Mouse (Mus musculus) stomach, embryonic 14.5 days (tissue): ENCODE measurements at regions not wholly inside any gene's neighbourhood (a gene's known extent, or its start where the extent isn't known, plus 50 kb on each side); places are given as distances from the start of the nearest gene placed in this dataset.

Source experiments
- ATAC-seq: fragments of 200-750 bp; cut with Nextera tagmentation; 2 replicates; pipeline ENCODE4 v1.8.0; 2017; ENCODE audit warnings: low read depth, moderate TSS enrichment; ENCODE audit not compliant: insufficient number of reproducible peaks, insufficient read depth, low FRiP score
- H3K27ac ChIP-seq: fragments of 300-500 bp; sonication (generic); 2 replicates; pipeline ENCODE4 v1.5.1; 2014; ENCODE audit warnings: mild to moderate bottlenecking, low read length, moderate library complexity, mixed read lengths
- H3K27me3 ChIP-seq: fragments of 300-500 bp; sonication (generic); 2 replicates; pipeline ENCODE4 v1.6.1; 2014; ENCODE audit warnings: low read length, control low read depth, mixed read lengths; ENCODE audit not compliant: control insufficient read depth, insufficient read depth
- H3K36me3 ChIP-seq: fragments of 300-500 bp; sonication (generic); 2 replicates; pipeline ENCODE4 v1.6.1; 2014; ENCODE audit warnings: mild to moderate bottlenecking, control low read depth, low read length, moderate library complexity, mixed read lengths; ENCODE audit not compliant: control insufficient read depth, insufficient read depth
- H3K4me1 ChIP-seq: fragments of 300-500 bp; sonication (generic); 2 replicates; pipeline ENCODE4 v1.6.1; 2014; ENCODE audit warnings: low read length, control low read depth, mixed read lengths; ENCODE audit not compliant: control insufficient read depth, insufficient read depth
- H3K4me2 ChIP-seq: fragments of 300-500 bp; sonication (generic); replicated peaks from 2 replicates; pipeline ENCODE4 v1.6.1; 2014; ENCODE audit warnings: low read depth, low read length, control low read depth
- H3K4me3 ChIP-seq: fragments of 300-500 bp; sonication (generic); 2 replicates; pipeline ENCODE4 v1.5.1; 2014; ENCODE audit warnings: low read depth, low read length, control low read depth
- H3K9ac ChIP-seq: fragments of 300-500 bp; sonication (generic); replicated peaks from 2 replicates; pipeline ENCODE4 v1.6.1; 2014; ENCODE audit warnings: low read depth, mild to moderate bottlenecking, control low read depth, low read length, moderate library complexity, mixed read lengths
- H3K9me3 ChIP-seq: fragments of 300-500 bp; sonication (generic); 2 replicates; pipeline ENCODE4 v1.6.1; 2016; ENCODE audit warnings: low read depth, low read length, control low read depth; ENCODE audit not compliant: control insufficient read depth
- WGBS: fragments of 180-500 bp; shearing (Covaris S2); extraction: QIAGEN DNeasy Blood & Tissue Kit; methylation state at CpG from one replicate; pipeline ENCODE4 v1.1.7; 2014; 5-methylcytosine and 5-hydroxymethylcytosine counted together

GRCm38 (mm10) chr8:126649305-126649704, 55.5 kb upstream of the Irf2bp2 start:
- Histone ChIP-seq H3K4me2 (no peak overlapping the region), H3K9me3 (no peaks in the 10 kb centered on the region), H3K4me3 (no peak overlapping the region), H3K4me1 (peaks cover 3% of the 10 kb centered on the region; the same call in 1 of the 2 replicates), H3K9ac (no peak overlapping the region), H3K36me3 (no peaks in the 10 kb centered on the region), H3K27ac (no peak overlapping the region), H3K27me3 (no peaks in the 10 kb centered on the region)
- no peak for ATAC-seq
- WGBS: 86% methylated on average over 1 of the region's 1 CpGs

GRCm38 (mm10) chr8:126647350-126647749, 53.6 kb upstream of the Irf2bp2 start:
- H3K27me3 ChIP-seq: no peaks in the 10 kb centered on the region
- H3K4me3 ChIP-seq: no peak overlapping the region
- peaks cover 3% of the 10 kb centered on the region; the same call in 1 of the 2 replicates for H3K4me1 ChIP-seq
- no peak overlapping the region for H3K9ac ChIP-seq
- ATAC-seq: no peak
- WGBS: 56% methylated on average over 1 of the region's 1 CpGs
- H3K4me2 ChIP-seq: no peak overlapping the region
- H3K36me3 ChIP-seq: no peaks in the 10 kb centered on the region
- no peaks in the 10 kb centered on the region for H3K9me3 ChIP-seq
- H3K27ac ChIP-seq: no peak overlapping the region

GRCm38 (mm10) chr8:126646604-126647311, 53.0 kb upstream of the Irf2bp2 start:
- no peaks in the 10 kb centered on the region for H3K36me3 ChIP-seq
- H3K9ac ChIP-seq: no peak overlapping the region
- no peak overlapping the region for H3K4me3 ChIP-seq
- ATAC-seq: no peak
- no peak overlapping the region for H3K4me2 ChIP-seq
- peak overlapping the region; percentile 33; the same call in 1 of the 2 replicates for H3K27ac ChIP-seq
- H3K27me3 ChIP-seq: no peaks in the 10 kb centered on the region
- H3K9me3 ChIP-seq: no peaks in the 10 kb centered on the region
- WGBS: 44% methylated on average over 8 of the region's 8 CpGs
- peaks cover 3% of the 10 kb centered on the region; the same call in 1 of the 2 replicates for H3K4me1 ChIP-seq

- no peaks in the 10 kb centered on the region for H3K9me3 ChIP-seq
- H3K4me2 ChIP-seq: no peak overlapping the region
- H3K4me3 ChIP-seq: no peak overlapping the region
- ATAC-seq: no peak
- 66% methylated on average over 5 of the region's 5 CpGs for WGBS
- H3K36me3 ChIP-seq: no peaks in the 10 kb centered on the region
- H3K9ac ChIP-seq: no peak overlapping the region
- H3K27ac ChIP-seq: no peak overlapping the region
- H3K4me1 ChIP-seq: peaks cover 3% of the 10 kb centered on the region; the same call in 1 of the 2 replicates
- H3K27me3 ChIP-seq: no peaks in the 10 kb centered on the region
Observed at GRCm38 (mm10) chr8:126644179-126644578, 50.4 kb upstream of the Irf2bp2 start.
